ENCODE assay signal across 8 mouse cellular contexts in genomic region chr13:74061613-74062377, GRCm38 (mm10). TPM values are rescaled to one million over a fixed set of nuclear protein-coding genes. Genes with fewer than 3 reads are reported as not detected.
A peak's percentile ranks its signal among the peaks of the same experiment; 100 is the strongest.
DNase-seq lines count a peak whose midpoint lies in the region; ATAC-seq lines count a peak whose summit lies in the region.

Cep72 (minus strand) TSS chr13:74062299.

- WGBS in intestine, embryonic 14.5 days: 3% methylated on average over 48 of the region's 48 CpGs

- peak within 1 kb of the TSS; percentile 99 for H3K4me3 ChIP-seq in intestine, embryonic 14.5 days (ENCODE audit: low read depth, low read length)

- ATAC-seq in intestine, embryonic 14.5 days (replicated peaks; ENCODE audit: low FRiP score, low TSS enrichment, low read depth): peak; percentile 96
- peak; percentile 99 for ATAC-seq in megakaryocyte-erythroid progenitor cell, adult 5-6 weeks (replicated peaks; ENCODE audit: low FRiP score, low TSS enrichment, poor library complexity, severe bottlenecking)

- DNase-seq in adrenal gland, adult 8-10 months: peak; percentile 81
- peak; percentile 90 for DNase-seq in embryo, embryonic 11.5 days (ENCODE audit: low read depth, low spot score)
- DNase-seq in gastrocnemius, postnatal 36 days: peak; percentile 86 to 92
- peak; percentile 99 for DNase-seq in intestine, embryonic 14.5 days (ENCODE audit: low spot score)
- DNase-seq in left cerebral cortex, postnatal 14 days (ENCODE audit: low spot score in 2 of 2): peak; percentile 88
- peak; percentile 93 for DNase-seq in right cerebral cortex, postnatal 14 days
- peak; percentile 95 for DNase-seq in urinary bladder, postnatal 25 days (ENCODE audit: low spot score)

- H3K36me3 ChIP-seq in intestine, embryonic 14.5 days (ENCODE audit: control insufficient read depth, insufficient read depth, low read length): peaks cover 9% of the 10 kb centered on the region

- peak within 1 kb of the TSS; percentile 81 for H3K9ac ChIP-seq in intestine, embryonic 14.5 days (ENCODE audit: low read length)

- no peaks in the 10 kb centered on the region for H3K27me3 ChIP-seq in intestine, embryonic 14.5 days (replicated peaks; ENCODE audit: control insufficient read depth, insufficient read depth, low read length)

- H3K4me2 ChIP-seq in intestine, embryonic 14.5 days (ENCODE audit: low read length): peak within 1 kb of the TSS; percentile 59

- peak within 1 kb of the TSS; percentile 90 for H3K27ac ChIP-seq in intestine, embryonic 14.5 days (ENCODE audit: low read depth)

- peaks cover 2% of the 10 kb centered on the region; the same call in 1 of the 2 replicates for H3K4me1 ChIP-seq in intestine, embryonic 14.5 days (replicated peaks; ENCODE audit: control insufficient read depth, insufficient read depth, low read length)

- intact Hi-C loops in gastrocnemius, postnatal 36 days (cut with DNase I): no loop called here
- intact Hi-C loops in left cerebral cortex, postnatal 14 days (cut with DNase I): no loop called here

- no peaks in the 10 kb centered on the region for H3K9me3 ChIP-seq in intestine, embryonic 14.5 days (ENCODE audit: control insufficient read depth, low read length)

RNA-seq across cellular contexts. Expression of gene Cep72, which starts in this region (rescaled TPM):
- total RNA-seq in adrenal gland, adult 8-10 months (2022): 10 to 100 TPM in 1 of 4 experiments, 1 to 10 TPM in 3; 3.9 to 11.5 (median 7.5) TPM
- total RNA-seq in gastrocnemius, postnatal 36 days (2021): under 1 TPM; 0.15 to 0.66 TPM
- 16.7 and 17.8 TPM in 2 replicates for polyA plus RNA-seq in intestine, embryonic 14.5 days (2014; fragmentation: Nextera tagmentation; extraction: Ambion mirVana)
- total RNA-seq in left cerebral cortex, postnatal 14 days (2021): 1 to 10 TPM; 1.1 to 2.0 TPM
- 12.3 and 12.5 TPM in 2 replicates for total RNA-seq in megakaryocyte-erythroid progenitor cell, adult 5-6 weeks (2014; fragmentation: Nextera tagmentation)
- total RNA-seq in megakaryocyte-erythroid progenitor cell, adult 5-6 weeks (2017): 6.5 and 6.7 TPM in 2 replicates

Comparison
In these comparisons a context has a peak if more than half of its experiments do, and no peak if none do; other contexts are left out.
1. Peak in every context shown above with its lines: DNase-seq, ATAC-seq, H3K4me3 ChIP-seq and H3K27ac ChIP-seq.
2. Peak in DNase-seq in gastrocnemius, postnatal 36 days; RNA of the gene not detected or under 1 TPM.